Mouse (Mus musculus): Measurements from ENCODE around the gene Crmp1. TPM values are rescaled to one million over a fixed set of nuclear protein-coding genes. Genes with fewer than 3 reads are reported as not detected.

Gene Crmp1
- polyA plus RNA-seq, 1 experiment from 2014 or later, result 11.4 TPM

- WGBS, result 80% methylated on average over 7 of the region's 7 CpGs
- no peaks in the 10 kb centered on the region for H3K36me3 ChIP-seq (ENCODE audit: control insufficient read depth, insufficient read depth)
- no peaks in the 10 kb centered on the region for H3K27me3 ChIP-seq (replicated peaks; ENCODE audit: control insufficient read depth, insufficient read depth, low read length)
- no peaks in the 10 kb centered on the region for H3K4me1 ChIP-seq (replicated peaks; ENCODE audit: control insufficient read depth, insufficient read depth, low read length)
- H3K9ac ChIP-seq (ENCODE audit: low read depth, low read length), result no peak overlapping the region
- ATAC-seq, result no peak
- H3K4me3 ChIP-seq (ENCODE audit: low read depth, low read length), result no peak overlapping the region
- no peak for TF ChIP-seq CTCF (IDR thresholded peaks at IDR 0.05; ENCODE audit: low read depth)
- H3K4me2 ChIP-seq (replicated peaks; ENCODE audit: low read depth), result no peak overlapping the region
- H3K9me3 ChIP-seq (ENCODE audit: control insufficient read depth), result no peaks in the 10 kb centered on the region
- H3K27ac ChIP-seq (ENCODE audit: low read depth, low read length), result no peak overlapping the region
Observed at GRCm38 (mm10) chr5:37204886-37205285, 36.9 kb upstream of the Crmp1 start.

DNA sequence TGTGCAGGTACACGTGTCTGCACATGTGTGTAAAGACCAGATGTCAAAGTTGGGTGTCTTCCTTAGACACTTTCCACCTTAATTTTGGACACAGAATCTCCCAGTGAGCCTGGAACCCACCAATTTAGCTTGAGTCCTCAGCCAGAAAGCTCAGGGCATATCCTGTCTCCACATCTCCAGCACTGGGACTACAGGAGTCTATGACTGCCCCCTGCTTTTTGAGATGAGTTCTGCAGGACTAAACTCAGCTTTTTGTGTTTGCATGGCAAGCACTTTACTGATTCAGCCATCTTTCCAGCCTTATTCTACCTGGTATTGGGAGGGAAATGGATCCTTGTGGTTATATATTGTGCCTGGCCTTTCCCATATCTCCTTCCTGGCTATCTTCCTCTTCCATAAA lies 36.3 kb upstream of the Crmp1 start:
- Histone ChIP-seq H3K27me3 (replicated peaks; ENCODE audit: control insufficient read depth, insufficient read depth, low read length) (no peaks in the 10 kb centered on the region), H3K4me3 (ENCODE audit: low read depth, low read length) (no peak overlapping the region), H3K27ac (ENCODE audit: low read depth, low read length) (no peak overlapping the region), H3K4me1 (replicated peaks; ENCODE audit: control insufficient read depth, insufficient read depth, low read length) (no peaks in the 10 kb centered on the region), H3K9ac (ENCODE audit: low read depth, low read length) (no peak overlapping the region), H3K36me3 (ENCODE audit: control insufficient read depth, insufficient read depth) (no peaks in the 10 kb centered on the region), H3K4me2 (replicated peaks; ENCODE audit: low read depth) (no peak overlapping the region), H3K9me3 (ENCODE audit: control insufficient read depth) (no peaks in the 10 kb centered on the region)
- no peak for ATAC-seq
- WGBS, result 70% methylated on average over 1 of the region's 1 CpGs
- TF ChIP-seq CTCF (IDR thresholded peaks at IDR 0.05; ENCODE audit: low read depth), result peak; percentile 23; the same call in 1 of the 2 replicates

DNA sequence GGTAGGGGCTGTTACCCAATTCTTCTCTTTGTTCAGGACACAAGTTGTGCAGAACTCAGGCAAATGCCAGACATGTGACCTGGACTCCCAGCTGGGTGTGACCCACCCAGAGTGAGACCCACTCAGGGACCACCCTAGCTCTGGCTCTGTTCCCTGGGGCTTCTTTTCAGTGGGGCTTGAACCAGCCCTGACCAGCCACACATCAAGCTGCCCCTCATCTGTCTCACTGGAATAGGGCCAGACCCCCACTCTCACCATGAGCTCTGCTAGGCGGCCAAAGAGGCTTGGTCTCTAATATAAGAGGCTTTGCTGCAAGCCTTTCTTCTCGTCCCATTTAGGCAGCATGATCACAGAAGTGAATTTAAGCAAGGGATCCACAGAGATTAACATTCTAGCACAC lies 35.4 kb upstream of the Crmp1 start:
- no peak for TF ChIP-seq CTCF (IDR thresholded peaks at IDR 0.05; ENCODE audit: low read depth)
- Histone ChIP-seq H3K27ac (ENCODE audit: low read depth, low read length) (no peak overlapping the region), H3K36me3 (ENCODE audit: control insufficient read depth, insufficient read depth) (no peaks in the 10 kb centered on the region), H3K9me3 (ENCODE audit: control insufficient read depth) (no peaks in the 10 kb centered on the region), H3K4me1 (replicated peaks; ENCODE audit: control insufficient read depth, insufficient read depth, low read length) (no peaks in the 10 kb centered on the region), H3K9ac (ENCODE audit: low read depth, low read length) (no peak overlapping the region), H3K27me3 (replicated peaks; ENCODE audit: control insufficient read depth, insufficient read depth, low read length) (no peaks in the 10 kb centered on the region), H3K4me3 (ENCODE audit: low read depth, low read length) (no peak overlapping the region), H3K4me2 (replicated peaks; ENCODE audit: low read depth) (no peak overlapping the region)
- ATAC-seq, result no peak
- 70% methylated on average over 2 of the region's 2 CpGs for WGBS

- H3K4me2 ChIP-seq (replicated peaks; ENCODE audit: low read depth), result no peak overlapping the region
- H3K36me3 ChIP-seq (ENCODE audit: control insufficient read depth, insufficient read depth), result no peaks in the 10 kb centered on the region
- H3K9ac ChIP-seq (ENCODE audit: low read depth, low read length), result no peak overlapping the region
- H3K4me3 ChIP-seq (ENCODE audit: low read depth, low read length), result no peak overlapping the region
- no peaks in the 10 kb centered on the region for H3K4me1 ChIP-seq (replicated peaks; ENCODE audit: control insufficient read depth, insufficient read depth, low read length)
- no peaks in the 10 kb centered on the region for H3K27me3 ChIP-seq (replicated peaks; ENCODE audit: control insufficient read depth, insufficient read depth, low read length)
- ATAC-seq, result no peak
- no peak overlapping the region for H3K27ac ChIP-seq (ENCODE audit: low read depth, low read length)
- WGBS, result 81% methylated on average over 9 of the region's 9 CpGs
- no peaks in the 10 kb centered on the region for H3K9me3 ChIP-seq (ENCODE audit: control insufficient read depth)
- TF ChIP-seq CTCF (IDR thresholded peaks at IDR 0.05; ENCODE audit: low read depth), result no peak
Observed at GRCm38 (mm10) chr5:37212938-37213708, 28.6 kb upstream of the Crmp1 start.

DNA sequence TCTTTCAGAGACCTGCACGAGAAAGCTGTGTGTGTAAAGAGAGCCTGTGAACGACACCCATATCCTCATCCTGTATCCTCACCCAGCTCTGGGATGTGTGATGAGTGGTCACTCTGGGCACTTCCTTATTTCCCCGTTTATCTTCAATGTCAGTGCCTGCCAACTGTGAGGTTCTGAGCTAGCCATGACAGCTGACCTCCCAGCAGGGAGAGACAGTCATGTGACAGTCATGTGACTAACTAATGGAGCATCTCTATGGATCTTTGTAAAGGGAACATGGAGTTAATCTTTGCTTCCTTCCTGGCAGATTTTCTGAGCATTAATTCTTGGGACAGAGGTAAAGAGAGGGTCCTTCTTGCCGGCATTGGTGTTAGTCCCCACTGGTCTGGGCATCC lies 28.0 kb upstream of the Crmp1 start:
- no peak overlapping the region for H3K4me2 ChIP-seq (replicated peaks; ENCODE audit: low read depth)
- 78% methylated on average over 4 of the region's 4 CpGs for WGBS
- no peaks in the 10 kb centered on the region for H3K4me1 ChIP-seq (replicated peaks; ENCODE audit: control insufficient read depth, insufficient read depth, low read length)
- no peak overlapping the region for H3K27ac ChIP-seq (ENCODE audit: low read depth, low read length)
- no peaks in the 10 kb centered on the region for H3K9me3 ChIP-seq (ENCODE audit: control insufficient read depth)
- no peaks in the 10 kb centered on the region for H3K27me3 ChIP-seq (replicated peaks; ENCODE audit: control insufficient read depth, insufficient read depth, low read length)
- no peaks in the 10 kb centered on the region for H3K36me3 ChIP-seq (ENCODE audit: control insufficient read depth, insufficient read depth)
- ATAC-seq, result no peak
- H3K9ac ChIP-seq (ENCODE audit: low read depth, low read length), result no peak overlapping the region
- H3K4me3 ChIP-seq (ENCODE audit: low read depth, low read length), result no peak overlapping the region
- TF ChIP-seq CTCF (IDR thresholded peaks at IDR 0.05; ENCODE audit: low read depth), result no peak

DNA sequence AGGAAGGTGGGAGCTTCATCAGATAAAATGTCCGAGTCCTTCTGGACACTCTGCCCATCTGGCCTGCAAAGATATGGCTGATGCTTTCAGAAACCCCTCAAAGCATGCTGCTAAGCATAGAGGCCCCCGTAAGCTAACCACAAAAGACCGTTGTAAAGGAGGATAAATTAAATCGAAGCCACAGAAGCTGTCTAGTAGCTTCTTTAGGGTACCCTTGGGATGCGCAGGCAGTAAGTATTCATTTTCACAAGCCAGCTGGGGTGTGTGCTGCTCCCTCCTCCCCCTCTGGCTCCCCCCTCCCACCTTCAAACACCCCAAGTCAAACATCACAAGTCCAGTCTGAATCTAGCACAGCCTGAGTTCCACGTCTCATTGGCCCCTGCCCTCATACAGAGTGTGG lies 27.1 kb upstream of the Crmp1 start:
- no peak overlapping the region for H3K4me3 ChIP-seq (ENCODE audit: low read depth, low read length)
- no peak overlapping the region for H3K27ac ChIP-seq (ENCODE audit: low read depth, low read length)
- H3K9me3 ChIP-seq (ENCODE audit: control insufficient read depth), result no peaks in the 10 kb centered on the region
- H3K36me3 ChIP-seq (ENCODE audit: control insufficient read depth, insufficient read depth), result no peaks in the 10 kb centered on the region
- H3K4me2 ChIP-seq (replicated peaks; ENCODE audit: low read depth), result no peak overlapping the region
- H3K4me1 ChIP-seq (replicated peaks; ENCODE audit: control insufficient read depth, insufficient read depth, low read length), result no peaks in the 10 kb centered on the region
- no peaks in the 10 kb centered on the region for H3K27me3 ChIP-seq (replicated peaks; ENCODE audit: control insufficient read depth, insufficient read depth, low read length)
- 79% methylated on average over 6 of the region's 6 CpGs for WGBS
- TF ChIP-seq CTCF (IDR thresholded peaks at IDR 0.05; ENCODE audit: low read depth), result no peak
- no peak overlapping the region for H3K9ac ChIP-seq (ENCODE audit: low read depth, low read length)
- no peak for ATAC-seq

All from intestine, postnatal 0 days (tissue).